Mouse (Mus musculus): ENCODE data around the gene Cyct. TPM values are rescaled to one million over a fixed set of nuclear protein-coding genes. Genes with fewer than 3 reads are reported as not detected.
A peak's percentile ranks its signal among the peaks of the same experiment; 100 is the strongest.

Cyct gene
- polyA plus RNA-seq, 1 experiment from 2014 or later: not detected

DNA sequence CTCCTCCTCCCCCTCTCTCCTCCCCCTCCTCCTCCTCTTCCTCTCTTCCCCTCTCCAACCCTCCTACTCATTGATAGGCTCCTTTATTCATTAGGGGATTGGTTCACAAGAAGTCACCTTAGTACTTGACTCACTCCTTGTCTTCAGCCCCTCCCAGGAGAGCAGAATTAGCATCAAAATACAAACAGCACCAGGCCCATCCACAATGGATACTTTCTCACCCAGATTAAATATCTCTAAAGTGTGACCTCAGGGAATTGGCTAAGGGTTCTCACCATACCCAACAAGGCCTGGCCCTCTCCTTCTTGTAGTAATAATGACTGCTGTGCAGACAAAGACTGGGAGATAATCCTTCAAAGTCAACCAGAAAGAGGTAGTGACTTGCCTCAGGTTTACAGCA lies 39.9 kb upstream of the Cyct start:
- Histone ChIP-seq H3K36me3 (ENCODE audit: insufficient read depth, low read length) (no peaks in the 10 kb centered on the region), H3K4me3 (ENCODE audit: low read depth, low read length) (no peak overlapping the region), H3K27me3 (replicated peaks; ENCODE audit: insufficient read depth, low read length) (no peaks in the 10 kb centered on the region), H3K4me1 (ENCODE audit: insufficient read depth, low read depth, low read length) (no peaks in the 10 kb centered on the region), H3K27ac (ENCODE audit: low read length) (no peak overlapping the region), H3K9ac (replicated peaks; ENCODE audit: low read depth) (no peak overlapping the region), H3K9me3 (ENCODE audit: low read length) (no peaks in the 10 kb centered on the region), H3K4me2 (replicated peaks; ENCODE audit: low read depth, low read length) (no peak overlapping the region)
- ATAC-seq (no peak), DNase-seq (ENCODE audit: low spot score) (no peak)
- TF ChIP-seq EP300 (IDR thresholded peaks at IDR 0.05): no peak

DNA sequence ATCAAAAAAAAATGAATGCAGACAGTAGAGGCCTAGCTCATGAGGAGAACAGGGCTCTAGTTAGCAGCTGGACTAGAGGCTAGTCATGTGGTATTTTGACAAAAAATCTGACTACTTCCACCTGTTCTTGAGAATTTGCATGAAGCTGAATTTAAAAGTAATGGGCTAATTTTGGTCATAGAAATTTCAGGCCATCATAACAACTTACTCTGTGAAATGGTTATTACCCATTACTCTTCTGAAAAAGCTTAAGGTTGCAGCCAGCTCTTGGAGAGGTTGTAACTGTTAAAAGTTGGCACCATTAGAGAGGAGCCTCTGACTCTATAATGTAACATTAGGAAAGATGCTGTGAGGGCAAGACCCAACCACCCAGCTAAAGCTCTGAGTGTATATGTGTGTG lies 26.3 kb upstream of the Cyct start:
- H3K27me3 ChIP-seq (replicated peaks; ENCODE audit: insufficient read depth, low read length): no peaks in the 10 kb centered on the region
- no peak overlapping the region for H3K4me3 ChIP-seq (ENCODE audit: low read depth, low read length)
- no peak overlapping the region for H3K27ac ChIP-seq (ENCODE audit: low read length)
- DNase-seq (ENCODE audit: low spot score): no peak
- H3K9ac ChIP-seq (replicated peaks; ENCODE audit: low read depth): no peak overlapping the region
- H3K4me1 ChIP-seq (ENCODE audit: insufficient read depth, low read depth, low read length): no peaks in the 10 kb centered on the region
- no peaks in the 10 kb centered on the region for H3K9me3 ChIP-seq (ENCODE audit: low read length)
- H3K36me3 ChIP-seq (ENCODE audit: insufficient read depth, low read length): no peaks in the 10 kb centered on the region
- TF ChIP-seq EP300 (IDR thresholded peaks at IDR 0.05): no peak
- TF ChIP-seq CTCF (IDR thresholded peaks at IDR 0.05): no peak
- H3K4me2 ChIP-seq (replicated peaks; ENCODE audit: low read depth, low read length): no peak overlapping the region
- ATAC-seq: no peak

DNA sequence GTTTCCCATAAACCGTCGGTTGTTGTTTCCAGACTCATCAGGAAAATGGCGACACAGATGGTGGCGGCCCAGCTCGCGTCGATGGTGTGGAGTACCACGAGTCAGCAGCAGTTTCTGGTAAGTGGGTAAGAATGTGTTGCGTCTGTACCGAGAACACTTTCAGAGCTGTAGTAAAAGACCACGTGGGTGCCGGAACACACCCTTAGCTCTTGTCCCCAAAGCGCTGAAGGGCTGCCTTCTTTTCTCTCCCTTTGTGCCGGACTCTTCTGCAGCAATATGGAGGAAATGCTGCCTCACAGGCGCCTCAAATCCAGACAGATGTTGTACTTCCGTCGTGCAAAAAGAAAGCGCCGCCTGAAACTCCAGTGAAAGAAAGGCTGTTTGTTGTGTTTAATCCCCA lies 18.4 kb upstream of the Cyct start:
- no peak overlapping the region for H3K4me2 ChIP-seq (replicated peaks; ENCODE audit: low read depth, low read length)
- H3K4me3 ChIP-seq (ENCODE audit: low read depth, low read length): no peak overlapping the region
- H3K27ac ChIP-seq (ENCODE audit: low read length): no peak overlapping the region
- WGBS: 95% methylated on average over 19 of the region's 19 CpGs
- no peak for ATAC-seq
- H3K9me3 ChIP-seq (ENCODE audit: low read length): no peaks in the 10 kb centered on the region
- peaks cover 41% of the 10 kb centered on the region for H3K36me3 ChIP-seq (ENCODE audit: insufficient read depth, low read length)
- no peaks in the 10 kb centered on the region for H3K4me1 ChIP-seq (ENCODE audit: insufficient read depth, low read depth, low read length)
- DNase-seq (ENCODE audit: low spot score): no peak
- H3K9ac ChIP-seq (replicated peaks; ENCODE audit: low read depth): no peak overlapping the region
- no peaks in the 10 kb centered on the region for H3K27me3 ChIP-seq (replicated peaks; ENCODE audit: insufficient read depth, low read length)
- no peak for TF ChIP-seq CTCF (IDR thresholded peaks at IDR 0.05)
- TF ChIP-seq EP300 (IDR thresholded peaks at IDR 0.05): no peak

DNA sequence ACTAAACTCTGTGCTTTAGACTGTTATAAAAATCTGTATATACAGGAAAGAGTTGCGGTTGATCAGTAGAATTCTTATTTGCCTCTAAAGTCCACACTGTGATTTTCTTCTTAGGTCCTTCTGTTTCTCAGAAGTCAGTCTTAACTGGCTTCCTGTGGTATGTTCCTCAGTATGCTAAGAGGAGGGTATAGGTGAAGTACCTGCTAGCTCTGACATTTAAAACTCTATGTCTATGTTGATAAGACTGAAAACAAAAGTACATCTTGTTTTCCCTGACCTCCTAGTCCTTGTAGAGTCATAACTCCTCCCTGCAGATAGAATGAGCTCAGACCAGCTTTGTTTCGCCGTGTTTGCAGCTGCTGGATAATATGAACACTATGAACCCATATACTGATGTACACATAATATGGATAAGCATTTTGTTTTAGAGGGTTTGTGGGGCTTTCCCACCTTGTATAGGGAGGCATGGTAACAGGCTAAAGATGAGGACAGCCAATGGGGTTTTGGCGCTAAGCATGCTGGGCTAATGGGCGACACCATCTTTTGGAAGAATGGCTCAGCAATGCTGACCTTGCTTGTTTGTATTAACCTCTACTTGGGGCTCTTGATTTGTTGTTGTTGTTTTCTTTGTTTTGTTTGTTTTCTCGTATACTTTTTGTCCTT lies 14.4 kb upstream of the Cyct start:
- Histone ChIP-seq H3K9ac (replicated peaks; ENCODE audit: low read depth) (no peak overlapping the region), H3K4me3 (ENCODE audit: low read depth, low read length) (no peak overlapping the region), H3K27me3 (replicated peaks; ENCODE audit: insufficient read depth, low read length) (no peaks in the 10 kb centered on the region), H3K9me3 (ENCODE audit: low read length) (no peaks in the 10 kb centered on the region), H3K27ac (ENCODE audit: low read length) (no peak overlapping the region), H3K4me1 (ENCODE audit: insufficient read depth, low read depth, low read length) (peaks cover 4% of the 10 kb centered on the region), H3K4me2 (replicated peaks; ENCODE audit: low read depth, low read length) (no peak overlapping the region), H3K36me3 (ENCODE audit: insufficient read depth, low read length) (peaks cover 33% of the 10 kb centered on the region)
- no peak for ATAC-seq
- no peak for DNase-seq (ENCODE audit: low spot score)
- WGBS: 86% methylated on average over 6 of the region's 6 CpGs
- TF ChIP-seq EP300 (IDR thresholded peaks at IDR 0.05) (no peak), CTCF (IDR thresholded peaks at IDR 0.05) (no peak)

DNA sequence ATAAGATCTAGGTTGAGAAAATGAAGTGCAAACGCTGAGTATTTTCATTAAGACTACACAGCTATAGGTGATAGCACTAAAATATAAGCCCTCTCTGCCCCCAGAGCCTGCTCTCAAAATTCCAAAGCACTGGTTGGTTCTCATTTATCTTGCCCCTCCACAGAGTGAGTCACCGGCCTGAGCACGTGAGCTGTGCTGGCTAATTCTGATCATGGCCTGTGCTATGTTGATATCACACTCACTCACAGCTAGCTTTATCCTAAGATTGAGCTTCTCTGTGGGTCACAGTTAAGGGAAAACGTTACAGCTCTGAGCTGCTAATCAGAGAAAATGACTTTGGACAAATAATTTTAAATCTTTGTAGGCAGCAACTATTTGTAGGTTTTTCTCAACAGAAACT lies 12.0 kb upstream of the Cyct start:
- no peaks in the 10 kb centered on the region for H3K27me3 ChIP-seq (replicated peaks; ENCODE audit: insufficient read depth, low read length)
- no peak overlapping the region for H3K4me2 ChIP-seq (replicated peaks; ENCODE audit: low read depth, low read length)
- WGBS: 60% methylated on average over 4 of the region's 4 CpGs
- DNase-seq (ENCODE audit: low spot score) (peak; percentile 26), ATAC-seq (peak; percentile 26; the same call in 1 of the 2 replicates)
- H3K36me3 ChIP-seq (ENCODE audit: insufficient read depth, low read length): peaks cover 14% of the 10 kb centered on the region
- no peak overlapping the region for H3K27ac ChIP-seq (ENCODE audit: low read length)
- H3K9ac ChIP-seq (replicated peaks; ENCODE audit: low read depth): no peak overlapping the region
- TF ChIP-seq CTCF (IDR thresholded peaks at IDR 0.05) (no peak), EP300 (IDR thresholded peaks at IDR 0.05) (no peak)
- H3K4me3 ChIP-seq (ENCODE audit: low read depth, low read length): no peak overlapping the region
- no peaks in the 10 kb centered on the region for H3K9me3 ChIP-seq (ENCODE audit: low read length)
- peaks cover 4% of the 10 kb centered on the region for H3K4me1 ChIP-seq (ENCODE audit: insufficient read depth, low read depth, low read length)

DNA sequence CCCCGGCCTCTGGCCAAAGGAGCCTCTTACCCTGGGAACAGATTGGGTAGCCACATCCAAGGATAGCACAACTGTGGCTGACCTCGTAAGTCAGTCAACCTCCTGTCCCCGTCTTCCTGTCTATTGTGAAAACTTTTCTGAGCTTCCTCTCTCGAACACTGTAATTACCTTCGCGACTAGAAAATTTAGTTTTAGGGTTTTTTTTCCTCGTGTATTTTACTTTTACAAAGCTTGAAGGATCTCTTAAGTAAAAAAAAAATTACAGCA lies 10.3 kb upstream of the Cyct start:
- Histone ChIP-seq H3K4me3 (ENCODE audit: low read depth, low read length) (peak overlapping the region; percentile 86), H3K27me3 (replicated peaks; ENCODE audit: insufficient read depth, low read length) (no peaks in the 10 kb centered on the region), H3K4me2 (replicated peaks; ENCODE audit: low read depth, low read length) (peak overlapping the region; percentile 93), H3K36me3 (ENCODE audit: insufficient read depth, low read length) (peaks cover 10% of the 10 kb centered on the region), H3K9ac (replicated peaks; ENCODE audit: low read depth) (peak overlapping the region; percentile 55), H3K4me1 (ENCODE audit: insufficient read depth, low read depth, low read length) (peaks cover 4% of the 10 kb centered on the region), H3K9me3 (ENCODE audit: low read length) (no peaks in the 10 kb centered on the region), H3K27ac (ENCODE audit: low read length) (no peak overlapping the region)
- TF ChIP-seq CTCF (IDR thresholded peaks at IDR 0.05): no peak
- no peak for TF ChIP-seq EP300 (IDR thresholded peaks at IDR 0.05)
- ATAC-seq: no peak
- DNase-seq (ENCODE audit: low spot score): peak; percentile 13
- 1% methylated on average over 7 of the region's 7 CpGs for WGBS

All from lung, postnatal 0 days (tissue).